Mouse (Mus musculus) bone marrow, adult 2 months (tissue): ENCODE results near the gene Tmbim7.

Experiments used
- CTCF ChIP-seq: fragments of 200-500 bp; IDR thresholded peaks from 2 replicates; pipeline ENCODE4 v1.5.1; 2011; ENCODE audit warnings: low read length, control low read depth; ENCODE audit not compliant: control insufficient read depth, insufficient read depth
- POLR2A ChIP-seq: fragments of 200-500 bp; IDR thresholded peaks from 2 replicates; pipeline ENCODE4 v1.6.1; 2011; ENCODE audit warnings: low read depth, mild to moderate bottlenecking, control low read depth, low read length, borderline replicate concordance; ENCODE audit not compliant: control insufficient read depth

- TF ChIP-seq CTCF (no peak), POLR2A (no peak)
Measured at GRCm38 (mm10) chr5:3648849-3649210, 2.2 kb upstream of the Tmbim7 start.
